Mouse (Mus musculus): ENCODE results near the gene P3h1. TPM values are rescaled to one million over a fixed set of nuclear protein-coding genes. Genes with fewer than 3 reads are reported as not detected.

Gene P3h1
- total RNA-seq (2015; ENCODE audit: low replicate concordance): 0.42 TPM in 1 of 2 replicates, not detected in the other
- 1.8 and 5.6 TPM in 2 replicates for total RNA-seq (2017; ENCODE audit: low replicate concordance)

GRCm38 (mm10) chr4:119232410-119233255 is at the start of gene P3h1, which contains the start of gene AU022252:
Gene P3h1 (plus strand): TSS chr4:119232915.
Gene AU022252 (minus strand): TSS chr4:119232712.
- peak; percentile 95 for ATAC-seq (replicated peaks; ENCODE audit: low FRiP score, poor library complexity, severe bottlenecking)

GRCm38 (mm10) chr4:119183525-119183924 is 49.2 kb upstream of the P3h1 start:
- ATAC-seq (replicated peaks; ENCODE audit: low FRiP score, poor library complexity, severe bottlenecking): no peak

GRCm38 (mm10) chr4:119185771-119186170 is 46.9 kb upstream of the P3h1 start:
- ATAC-seq (replicated peaks; ENCODE audit: low FRiP score, poor library complexity, severe bottlenecking): no peak

GRCm38 (mm10) chr4:119188060-119188785 is 44.5 kb upstream of the P3h1 start:
- ATAC-seq (replicated peaks; ENCODE audit: low FRiP score, poor library complexity, severe bottlenecking): peak; percentile 52

- no peak for ATAC-seq (replicated peaks; ENCODE audit: low FRiP score, poor library complexity, severe bottlenecking)
Measured at GRCm38 (mm10) chr4:119189392-119189791, 43.3 kb upstream of the P3h1 start.

- ATAC-seq (replicated peaks; ENCODE audit: low FRiP score, poor library complexity, severe bottlenecking): peak; percentile 80
Measured at GRCm38 (mm10) chr4:119189864-119190263, 42.9 kb upstream of the P3h1 start, which contains the start of gene Ermap. Gene Ermap (minus strand): TSS chr4:119190011.

GRCm38 (mm10) chr4:119190618-119191017 is 42.1 kb upstream of the P3h1 start:
- ATAC-seq (replicated peaks; ENCODE audit: low FRiP score, poor library complexity, severe bottlenecking): peak; percentile 74

GRCm38 (mm10) chr4:119191273-119191672 is 41.4 kb upstream of the P3h1 start:
- ATAC-seq (replicated peaks; ENCODE audit: low FRiP score, poor library complexity, severe bottlenecking): no peak

- no peak for ATAC-seq (replicated peaks; ENCODE audit: low FRiP score, poor library complexity, severe bottlenecking)
Measured at GRCm38 (mm10) chr4:119192757-119193156, 40.0 kb upstream of the P3h1 start.

- peak; percentile 75 for ATAC-seq (replicated peaks; ENCODE audit: low FRiP score, poor library complexity, severe bottlenecking)
Measured at GRCm38 (mm10) chr4:119194909-119195581, 37.7 kb upstream of the P3h1 start, which contains the start of gene Svbp. Gene Svbp (plus strand): TSS chr4:119195306.

- no peak for ATAC-seq (replicated peaks; ENCODE audit: low FRiP score, poor library complexity, severe bottlenecking)
Measured at GRCm38 (mm10) chr4:119195582-119196320, 37.0 kb upstream of the P3h1 start.

- ATAC-seq (replicated peaks; ENCODE audit: low FRiP score, poor library complexity, severe bottlenecking): no peak
Measured at GRCm38 (mm10) chr4:119198105-119198504, 34.6 kb upstream of the P3h1 start.

- ATAC-seq (replicated peaks; ENCODE audit: low FRiP score, poor library complexity, severe bottlenecking): peak; percentile 92
Measured at GRCm38 (mm10) chr4:119204672-119205071, 28.0 kb upstream of the P3h1 start.

- no peak for ATAC-seq (replicated peaks; ENCODE audit: low FRiP score, poor library complexity, severe bottlenecking)
Measured at GRCm38 (mm10) chr4:119216667-119217066, 16.0 kb upstream of the P3h1 start.

- ATAC-seq (replicated peaks; ENCODE audit: low FRiP score, poor library complexity, severe bottlenecking): no peak
Measured at GRCm38 (mm10) chr4:119218169-119218568, 14.5 kb upstream of the P3h1 start, which contains the start of gene Tmem269. Gene Tmem269 (minus strand): TSS chr4:119218217.

- ATAC-seq (replicated peaks; ENCODE audit: low FRiP score, poor library complexity, severe bottlenecking): peak; percentile 81
Measured at GRCm38 (mm10) chr4:119223696-119224095, 9.0 kb upstream of the P3h1 start.

GRCm38 (mm10) chr4:119224534-119224933 is 8.2 kb upstream of the P3h1 start:
- ATAC-seq (replicated peaks; ENCODE audit: low FRiP score, poor library complexity, severe bottlenecking): no peak

- ATAC-seq (replicated peaks; ENCODE audit: low FRiP score, poor library complexity, severe bottlenecking): no peak
Measured at GRCm38 (mm10) chr4:119225719-119226118, 7.0 kb upstream of the P3h1 start.

GRCm38 (mm10) chr4:119226751-119227150 is 6.0 kb upstream of the P3h1 start:
- no peak for ATAC-seq (replicated peaks; ENCODE audit: low FRiP score, poor library complexity, severe bottlenecking)
